Mouse (Mus musculus): Measurements from ENCODE around the gene Cdkn2d.

DNA sequence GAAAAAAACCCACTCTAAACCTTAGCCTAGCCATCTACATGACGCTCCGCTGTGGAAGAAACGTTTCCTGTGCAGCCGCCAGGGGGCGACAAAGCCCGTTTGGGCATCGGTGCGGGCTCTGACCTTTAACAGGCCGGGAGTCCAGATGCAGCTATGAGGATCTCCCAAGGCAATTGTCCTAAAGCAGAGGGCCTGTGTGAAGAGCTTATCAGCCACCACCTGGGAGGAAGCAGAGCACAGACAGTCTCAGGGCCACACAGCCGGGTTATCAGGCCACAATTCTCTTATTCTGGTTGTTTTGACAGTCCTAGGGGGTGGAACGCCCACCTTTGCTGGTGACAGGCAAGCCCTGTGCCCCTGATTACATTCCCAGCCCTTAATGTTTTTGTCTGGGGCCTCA is 22.2 kb upstream of the Cdkn2d start:
- TF ChIP-seq CTCF (IDR thresholded peaks at IDR 0.05; ENCODE audit: low read depth, low read length) (peak; percentile 92), TAL1 (conservative IDR thresholded peaks at IDR 0.05; ENCODE audit: low read depth, low read length) (no peak; the same call in 1 of the 2 replicates), POLR2AphosphoS5 (IDR thresholded peaks at IDR 0.05; ENCODE audit: insufficient replicate concordance, low read depth, low read length) (no peak), GATA1 (IDR thresholded peaks at IDR 0.05; ENCODE audit: borderline replicate concordance, low read length) (no peak), GATA2 (IDR thresholded peaks at IDR 0.05; ENCODE audit: borderline replicate concordance, low read depth, low read length) (no peak)

Data from G1E (cell line).